Mouse (Mus musculus) MEL (cell line): ENCODE measurements at regions not wholly inside any gene's neighbourhood (a gene's known extent, or its start where the extent isn't known, plus 50 kb on each side); places are given as distances from the start of the nearest gene placed in this dataset.

Experiments used
- CTCF ChIP-seq, 3 experiments: IDR thresholded peaks in 2 of 3; conservative IDR thresholded peaks in 1 of 3; 2 replicates each; pipeline ENCODE4 v1.5.1; 2011 to 2012; ENCODE audit warnings: low read length in 3 of 3, low read depth in 2 of 3, mild to moderate bottlenecking in 2 of 3, improper control_type of control experiment in 1 of 3, inconsistent platforms in 1 of 3, mixed read lengths in 1 of 3, moderate library complexity in 1 of 3; ENCODE audit not compliant: control insufficient read depth in 1 of 3, insufficient read depth in 1 of 3, poor library complexity in 1 of 3, severe bottlenecking in 1 of 3
- ELF1 ChIP-seq: IDR thresholded peaks from 2 replicates; pipeline ENCODE4 v1.6.1; 2014; ENCODE audit warnings: low read depth, mild to moderate bottlenecking, inconsistent platforms, low read length, improper control_type of control experiment, moderate library complexity
- GATA1 ChIP-seq: IDR thresholded peaks from 2 replicates; pipeline ENCODE4 v1.6.1; 2011; ENCODE audit warnings: low read depth, low read length, improper control_type of control experiment
- JUND ChIP-seq: IDR thresholded peaks from 2 replicates; pipeline ENCODE4 v1.6.1; 2011; ENCODE audit warnings: low read depth, mild to moderate bottlenecking, improper control_type of control experiment, low read length
- POLR2A ChIP-seq, 2 experiments: IDR thresholded peaks; 2 replicates each; pipeline ENCODE4 v1.6.1; 2011 to 2012; ENCODE audit warnings: low read length in 2 of 2, mild to moderate bottlenecking in 2 of 2, control low read depth in 1 of 2, improper control_type of control experiment in 1 of 2, low read depth in 1 of 2, moderate library complexity in 1 of 2; ENCODE audit not compliant: control insufficient read depth in 1 of 2, insufficient read depth in 1 of 2, poor library complexity in 1 of 2
- POLR2AphosphoS5 ChIP-seq: IDR thresholded peaks from 2 replicates; pipeline ENCODE4 v1.6.1; 2012; ENCODE audit warnings: low read depth, borderline replicate concordance, mild to moderate bottlenecking, inconsistent platforms, low read length, moderate library complexity, mixed read lengths
- RAD21 ChIP-seq: IDR thresholded peaks from 2 replicates; pipeline ENCODE4 v1.6.1; 2011; ENCODE audit warnings: mild to moderate bottlenecking, low read depth, low read length, improper control_type of control experiment
- TAL1 ChIP-seq: IDR thresholded peaks from 2 replicates; pipeline ENCODE4 v1.6.1; 2012; ENCODE audit warnings: mild to moderate bottlenecking, inconsistent platforms, low read length, moderate library complexity, mixed read lengths
- ZNF384 ChIP-seq: IDR thresholded peaks from 2 replicates; pipeline ENCODE4 v1.6.1; 2012; ENCODE audit warnings: low read depth, mild to moderate bottlenecking, inconsistent platforms, low read length, improper control_type of control experiment

- TF ChIP-seq POLR2A (IDR thresholded peaks at IDR 0.05; ENCODE audit: control insufficient read depth in 1 of 2, insufficient read depth in 1 of 2, low read depth in 1 of 2, low read length in 2 of 2, poor library complexity in 1 of 2): no peak
- TF ChIP-seq GATA1: no peak
- TF ChIP-seq JUND: no peak
- no peak for TF ChIP-seq CTCF (IDR thresholded peaks at IDR 0.05 in 2 of 3, conservative IDR thresholded peaks at IDR 0.05 in 1 of 3; ENCODE audit: control insufficient read depth in 1 of 3, insufficient read depth in 1 of 3, low read depth in 2 of 3, low read length in 3 of 3, poor library complexity in 1 of 3, severe bottlenecking in 1 of 3)
- no peak for TF ChIP-seq RAD21
- TF ChIP-seq POLR2AphosphoS5: no peak
- no peak for TF ChIP-seq ZNF384
- TF ChIP-seq TAL1: no peak
- no peak for TF ChIP-seq ELF1
These were observed 219.1 kb downstream of the Tshz3 start for GRCm38 (mm10) chr7:36917011-36917410.
